Mouse (Mus musculus) kidney, postnatal 4 days (tissue): ENCODE data around the gene Pitpnm2.
"Not testable (repeated sequence)": the region's sequence is repeated elsewhere in the genome, so short reads cannot be mapped to it uniquely, and the experiment has no call there.

Experiments used
- DNase-seq, 2 experiments: peaks; one replicate each; pipeline ENCODE4 v3.0.0; 2021; ENCODE audit warnings: mixed read lengths in 2 of 2

Gene Pitpnm2

DNA sequence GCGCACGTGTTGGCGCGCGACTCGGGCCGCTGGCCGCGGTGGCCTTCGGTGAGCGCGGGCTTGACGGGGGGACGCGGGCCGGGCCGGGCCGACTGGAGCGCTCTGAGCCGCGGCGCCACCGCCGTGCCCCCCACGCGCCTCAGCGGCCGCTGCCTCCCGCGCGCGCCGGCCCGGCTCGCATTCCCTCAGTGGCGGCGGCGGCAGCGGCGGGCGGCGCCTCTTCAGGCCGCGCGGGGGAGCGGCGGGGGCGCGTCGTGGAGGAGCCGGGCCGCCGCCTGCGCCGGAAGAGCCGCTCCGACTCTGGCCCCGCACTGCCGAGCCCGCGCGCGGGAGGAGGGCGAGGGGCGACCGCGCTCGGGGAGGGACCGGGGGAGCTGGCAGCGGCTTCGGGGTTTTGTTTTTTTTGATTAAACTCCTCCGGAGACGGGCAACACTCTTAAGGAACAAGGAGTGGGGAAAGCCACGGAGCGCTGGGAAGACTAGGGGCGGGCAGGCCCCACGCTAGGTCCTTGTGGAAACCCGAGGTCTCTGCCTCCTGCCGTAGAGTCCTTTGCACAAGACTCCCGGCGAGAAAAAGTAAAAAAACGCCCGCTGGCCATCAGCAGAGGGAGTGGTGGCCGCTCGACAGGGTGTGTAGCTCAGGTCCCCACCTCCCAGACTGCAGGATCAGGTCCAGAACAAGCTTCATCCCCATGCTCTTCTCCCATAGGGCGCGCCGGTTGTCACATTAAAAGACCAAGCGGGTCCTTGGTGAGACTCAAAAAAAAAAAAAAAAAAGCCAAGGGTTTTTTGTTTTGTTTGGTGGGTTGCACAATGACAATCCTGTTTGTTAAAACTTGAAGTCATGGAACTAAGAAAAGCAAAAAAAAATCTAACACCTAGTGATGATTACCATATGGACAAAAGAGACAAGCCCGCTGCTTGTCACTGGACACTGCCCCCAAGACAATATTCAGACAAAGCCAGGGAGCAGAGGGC, at the start of gene Pitpnm2:
TSS of gene Pitpnm2 (minus strand) at position 147 of the 978 bp plus-strand sequence.
- peak; percentile 67 to 79 for DNase-seq

GRCm38 (mm10) chr5:124299307-124299706, 49.7 kb upstream of the Pitpnm2 start:
- not testable (repeated sequence) for DNase-seq

DNA sequence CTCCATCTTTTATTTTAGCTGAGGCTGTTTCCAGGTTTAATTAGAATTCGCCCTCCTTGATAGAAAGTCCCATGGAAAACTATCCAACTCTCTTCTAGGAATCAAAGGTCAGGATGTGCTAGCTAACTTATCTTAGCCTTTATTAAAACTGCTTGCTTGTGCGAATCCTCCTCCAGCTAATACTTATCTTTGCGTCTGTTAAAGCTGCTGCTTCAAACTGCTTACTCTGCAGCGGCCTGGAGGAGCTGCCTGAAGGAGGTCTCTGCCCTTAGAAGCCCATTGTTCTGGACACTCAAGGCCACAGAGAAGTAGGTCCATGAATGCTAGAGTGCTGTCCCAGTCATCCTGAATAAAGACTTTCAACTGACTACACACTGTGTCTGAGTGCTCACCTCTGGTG, 46.9 kb upstream of the Pitpnm2 start:
- no peak for DNase-seq

- DNase-seq = no peak
These were observed 44.4 kb upstream of the Pitpnm2 start for GRCm38 (mm10) chr5:124293967-124294366.

DNA sequence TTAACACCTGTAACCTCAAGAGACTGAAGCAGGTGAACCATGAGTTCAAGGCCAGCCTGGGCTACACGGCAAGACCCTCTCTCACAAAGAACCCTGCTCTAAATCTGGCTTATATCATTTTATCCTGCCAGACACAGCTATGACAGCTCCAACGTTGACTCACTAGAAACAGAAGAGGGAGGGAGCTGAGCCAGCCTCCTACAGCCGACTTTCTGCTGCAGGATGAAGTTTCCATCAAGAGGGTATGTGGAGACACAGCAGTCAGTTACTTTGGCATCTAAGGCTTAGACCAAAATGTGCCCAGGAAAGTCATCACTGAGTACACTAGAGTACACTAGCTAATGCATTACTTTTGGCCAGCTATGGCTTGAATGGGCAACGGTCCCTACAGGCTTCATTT, 40.7 kb upstream of the Pitpnm2 start:
- no peak for DNase-seq

DNA sequence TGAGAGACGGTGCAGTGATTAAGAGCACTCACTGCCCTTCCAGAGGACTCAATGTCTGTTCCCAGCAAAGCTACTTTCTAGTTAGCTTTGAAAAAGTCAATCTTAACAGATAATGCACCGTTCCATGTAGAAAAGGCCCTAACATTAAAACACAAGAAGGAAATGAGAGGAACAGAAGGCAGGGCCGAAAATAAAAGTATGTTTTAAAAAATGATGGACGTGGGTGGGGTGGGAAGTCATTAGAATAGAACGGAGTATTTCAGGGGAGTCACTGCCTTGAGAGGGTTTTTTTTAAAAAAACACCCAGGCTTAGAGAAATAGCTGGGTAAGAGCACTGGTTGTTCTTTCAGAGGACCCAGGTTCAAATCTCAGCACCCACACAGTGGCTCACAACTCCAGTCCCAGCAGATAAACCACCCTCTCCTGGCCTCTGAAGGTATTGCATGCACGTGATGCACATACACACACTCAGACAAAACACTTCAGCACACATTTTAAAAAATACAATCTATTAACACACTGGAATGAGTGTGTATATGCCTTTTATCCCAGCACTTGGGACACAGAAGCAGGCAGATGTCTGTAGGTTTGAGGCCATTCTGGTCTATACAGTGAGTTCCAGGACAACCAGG, 38.2 kb upstream of the Pitpnm2 start:
- DNase-seq = no peak

DNA sequence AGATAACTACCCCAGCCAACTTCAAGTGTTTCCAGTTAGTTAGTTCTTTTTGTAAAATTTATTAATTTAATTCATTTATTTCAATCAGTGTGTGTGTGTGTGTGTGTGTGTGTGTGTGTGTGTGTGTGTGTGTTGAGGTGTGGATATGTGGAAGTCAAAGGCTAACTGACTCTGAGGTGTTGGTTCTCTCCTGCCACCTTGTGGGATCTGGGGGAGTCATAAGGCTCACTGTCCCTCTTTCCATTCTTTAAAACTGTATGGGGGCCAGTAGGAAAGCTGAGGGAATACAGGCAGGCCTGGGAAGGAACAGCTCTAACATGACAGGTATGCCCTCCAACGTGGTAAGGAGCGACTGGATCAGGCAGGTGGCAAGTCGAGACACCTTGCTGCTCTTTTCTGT, 34.8 kb upstream of the Pitpnm2 start:
- peak; percentile 25 to 37 for DNase-seq

GRCm38 (mm10) chr5:124282854-124283253, 33.3 kb upstream of the Pitpnm2 start:
- no peak for DNase-seq

DNA sequence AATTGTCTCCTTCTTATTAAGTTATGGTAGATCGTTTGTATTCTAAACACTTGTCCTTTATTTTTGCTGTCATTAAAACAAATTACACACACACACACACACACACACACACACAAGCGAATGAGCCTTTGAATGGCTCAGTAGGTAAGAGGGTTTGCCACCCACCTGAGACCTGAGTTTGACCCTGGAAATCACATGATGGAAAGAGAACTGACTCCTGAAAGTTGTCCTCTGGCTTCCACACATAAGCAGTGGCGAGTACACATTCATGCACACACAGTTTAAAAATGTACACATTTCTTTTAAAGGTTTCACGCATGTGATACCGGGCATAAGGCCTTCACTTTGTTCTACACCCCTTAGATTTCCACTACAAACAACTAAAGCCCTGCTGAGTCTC, 20.7 kb upstream of the Pitpnm2 start:
- DNase-seq = no peak

- DNase-seq = no peak
These were observed 20.1 kb upstream of the Pitpnm2 start for GRCm38 (mm10) chr5:124269661-124270060.

DNA sequence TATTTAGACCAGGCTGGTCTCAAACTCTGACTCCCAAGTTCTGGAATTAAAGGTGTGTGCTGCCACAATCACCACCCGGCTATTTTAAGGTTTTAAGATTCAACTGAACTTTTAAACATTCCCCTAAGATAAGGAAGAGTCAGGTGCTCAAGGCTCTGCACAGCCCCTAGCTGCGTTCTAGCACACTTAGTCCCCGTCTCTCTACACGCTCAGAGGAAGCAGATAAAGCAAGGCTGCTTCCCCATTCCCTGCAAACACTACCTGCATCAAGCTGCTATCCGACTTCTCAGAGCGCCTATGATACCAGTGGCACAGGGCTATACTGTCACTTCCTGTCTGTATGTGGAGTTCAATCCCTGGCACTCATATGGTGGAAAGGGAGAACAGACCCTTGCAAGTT, 18.1 kb upstream of the Pitpnm2 start:
- no peak for DNase-seq

DNA sequence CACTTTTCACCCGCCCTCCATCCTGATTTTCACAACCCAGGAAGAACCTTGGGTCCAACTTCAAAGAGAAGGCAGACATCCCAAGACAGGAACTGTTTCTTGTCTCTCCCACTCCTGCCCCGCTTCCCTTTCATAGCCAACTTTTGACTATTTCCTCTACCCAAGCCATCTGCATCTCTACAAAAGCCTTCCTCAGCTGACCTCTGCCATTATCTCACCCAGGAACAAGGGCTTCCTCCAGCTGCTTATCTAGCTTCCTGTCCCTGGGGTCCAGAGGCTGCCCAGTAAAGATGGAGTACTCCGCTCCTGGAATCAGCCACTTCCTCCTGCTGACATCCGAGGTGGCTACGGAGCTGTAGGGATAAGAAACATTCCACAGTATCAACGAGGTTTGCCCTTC, 17.3 kb upstream of the Pitpnm2 start:
- no peak for DNase-seq

GRCm38 (mm10) chr5:124263246-124263645, 13.7 kb upstream of the Pitpnm2 start:
- DNase-seq = no peak

DNA sequence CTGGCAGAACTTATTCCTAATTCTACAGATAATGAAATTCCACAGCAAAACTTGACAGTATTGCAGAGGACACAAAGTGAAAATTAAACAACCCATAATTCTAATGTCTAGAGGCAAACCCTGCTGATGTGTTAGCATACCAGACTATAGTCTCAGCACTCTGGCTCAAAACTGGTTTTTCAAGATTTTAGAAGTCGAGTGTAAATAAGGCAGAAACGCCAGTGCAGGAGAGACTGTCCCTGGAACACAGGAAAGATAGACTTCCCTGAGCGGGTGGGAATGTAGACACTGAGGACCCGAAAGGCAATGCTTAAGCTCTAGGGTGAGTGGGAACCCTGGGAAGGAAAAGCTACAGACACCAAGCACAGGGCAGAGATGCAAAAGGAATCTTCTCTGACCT, 12.5 kb upstream of the Pitpnm2 start:
- DNase-seq = no peak

DNA sequence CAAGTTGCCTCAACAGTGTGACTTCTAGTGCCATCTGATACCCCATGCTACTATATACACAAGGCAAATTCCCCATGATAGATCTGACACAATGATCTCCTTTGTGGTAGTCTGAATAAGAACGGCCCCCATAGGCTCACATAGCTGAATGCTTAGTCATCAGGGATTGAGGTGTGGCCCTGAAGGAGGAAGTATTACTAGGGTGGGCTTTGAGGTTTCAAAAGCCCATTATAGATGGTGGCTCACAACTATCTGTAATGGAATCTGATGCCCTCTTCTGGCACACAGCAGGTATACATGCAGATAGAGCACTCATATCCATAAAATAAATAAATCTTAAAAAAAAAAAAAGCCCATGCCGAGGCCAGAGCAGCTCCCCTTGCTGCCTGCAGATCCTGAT, 9.6 kb upstream of the Pitpnm2 start:
- no peak for DNase-seq

DNA sequence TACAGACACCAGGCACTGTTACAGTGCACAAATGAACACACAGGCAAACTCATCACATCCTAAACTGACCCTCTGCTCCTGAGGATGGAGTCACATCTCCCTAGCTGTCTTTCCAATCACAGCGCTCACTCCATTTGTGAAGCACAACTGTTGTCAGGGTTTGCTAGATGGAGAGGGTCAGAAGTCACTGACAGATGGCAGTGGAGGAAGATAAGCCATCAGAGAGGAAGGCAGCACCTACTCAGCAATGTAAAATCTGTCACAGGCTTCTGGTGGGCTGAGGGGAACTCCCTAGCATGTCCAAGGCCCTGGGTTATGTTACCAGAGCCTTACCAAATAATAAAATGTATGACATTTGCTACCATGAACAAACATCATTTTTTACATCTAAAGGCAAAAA, 8.5 kb upstream of the Pitpnm2 start:
- DNase-seq = no peak

- DNase-seq = no peak
These were observed 5.6 kb upstream of the Pitpnm2 start for GRCm38 (mm10) chr5:124255141-124255540.

DNA sequence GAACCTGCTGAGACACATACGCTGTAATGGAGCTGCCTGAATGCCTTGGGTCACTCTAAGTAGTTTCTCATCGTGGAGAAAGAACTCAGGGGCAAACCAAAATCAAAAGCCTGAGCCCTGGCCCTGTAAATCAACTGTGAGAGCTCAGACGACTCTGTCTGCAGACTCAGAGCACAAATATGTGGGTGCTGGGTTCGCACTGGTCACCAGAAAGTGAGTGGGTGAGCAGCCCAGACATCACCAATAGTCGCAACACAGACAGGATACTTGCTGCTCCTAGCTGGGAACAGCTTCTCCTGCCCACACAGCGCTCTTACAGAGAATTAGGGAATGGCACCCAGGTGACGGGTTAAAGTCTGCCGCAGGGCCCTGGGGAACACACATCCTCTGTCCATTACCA, 4.0 kb upstream of the Pitpnm2 start:
- DNase-seq = no peak

GRCm38 (mm10) chr5:124252580-124253320, 3.2 kb upstream of the Pitpnm2 start:
- DNase-seq = no peak

DNA sequence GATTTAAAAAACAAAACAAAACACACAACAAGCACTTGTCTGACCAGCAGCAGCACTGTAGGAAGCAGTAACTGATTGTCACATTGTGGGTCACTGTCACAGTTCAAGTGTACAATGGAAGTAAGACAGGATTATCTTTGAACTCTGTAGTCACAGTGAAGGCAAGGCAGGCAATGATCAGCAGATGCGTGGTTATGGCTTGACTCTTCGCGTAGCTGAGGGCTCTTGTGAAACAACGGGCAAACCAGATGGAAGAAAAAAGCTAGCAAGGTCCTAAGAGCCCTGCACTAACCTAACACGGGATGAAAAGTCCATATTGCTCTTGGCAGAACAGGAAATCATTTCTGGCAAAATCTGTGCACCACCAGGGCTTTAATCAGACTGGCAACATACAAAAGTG, 1.5 kb upstream of the Pitpnm2 start:
- DNase-seq = no peak

- DNase-seq = peak; percentile 70 to 78
These were observed 531 bp downstream of the Pitpnm2 start for GRCm38 (mm10) chr5:124248845-124249613.

GRCm38 (mm10) chr5:124247986-124248626, 1.5 kb downstream of the Pitpnm2 start:
- peak in 1 of 2 experiments; percentile 38 for DNase-seq
